Mouse (Mus musculus) leukemia stem cell, adult 10-12 weeks (primary cell): ENCODE measurements around the gene Tiam2. TPM values are rescaled to one million over a fixed set of nuclear protein-coding genes. Genes with fewer than 3 reads are reported as not detected.

Experiments used
- polyA plus RNA-seq: library from polyadenylated mRNA; stranded (reverse); fragments of >175 nt; gene quantifications from 2 replicates; pipeline ENCODE4 v1.2.3, GENCODE M21; 2012; ENCODE audit warnings: low replicate concordance

The Tiam2 gene
- 0.26 and 0.28 TPM in 2 replicates for polyA plus RNA-seq

GRCm38 (mm10) chr17:3326148-3326902 is at the start of gene Tiam2:
Tiam2 (plus strand) TSS chr17:3326573.

GRCm38 (mm10) chr17:3532254-3532653 is 205.9 kb downstream of the Tiam2 start, which contains the start of gene Cldn20:
Cldn20 (plus strand) TSS chr17:3532554.

GRCm38 (mm10) chr17:3557331-3558311 is 231.2 kb downstream of the Tiam2 start, which contains the start of gene Tfb1m:
Tfb1m (minus strand) TSS chr17:3557781.

Other genes with a start within 250 kb of the Tiam2 start
- 20.1 and 30.8 TPM in 2 replicates for gene Scaf8, start 211.6 kb upstream of the Tiam2 start, polyA plus RNA-seq
- not detected in 2 replicates for gene Cldn20, start 206.0 kb downstream of the Tiam2 start, polyA plus RNA-seq
- 1.2 TPM in 1 of 2 replicates, not detected in the other for gene Tfb1m, start 231.2 kb downstream of the Tiam2 start, polyA plus RNA-seq